Mouse (Mus musculus): Measurements from ENCODE around the gene Btbd8.

- TF ChIP-seq POLR2A (IDR thresholded peaks at IDR 0.05; ENCODE audit: insufficient read length, low read depth): no peak
- TF ChIP-seq SRF (IDR thresholded peaks at IDR 0.05; ENCODE audit: control insufficient read depth, insufficient read length, low read depth): no peak
- no peak for TF ChIP-seq POLR2AphosphoS2 (IDR thresholded peaks at IDR 0.05; ENCODE audit: insufficient read length, low read depth)
- no peak for TF ChIP-seq CEBPB (IDR thresholded peaks at IDR 0.05; ENCODE audit: insufficient read depth, poor library complexity, severe bottlenecking)
- TF ChIP-seq MAX (IDR thresholded peaks at IDR 0.05; ENCODE audit: low read depth): no peak
These were observed 73.5 kb downstream of the Btbd8 start for GRCm38 (mm10) chr5:107511326-107511725.
